Mouse (Mus musculus) heart, embryonic 15.5 days (tissue): ENCODE measurements around the gene Klkb1. TPM values are rescaled to one million over a fixed set of nuclear protein-coding genes. Genes with fewer than 3 reads are reported as not detected.

Experiments
- ATAC-seq: fragments of 200-750 bp; cut with Nextera tagmentation; replicated peaks from 2 replicates; pipeline ENCODE4 v1.8.0; 2017; ENCODE audit warnings: low read depth, moderate TSS enrichment; ENCODE audit not compliant: insufficient number of reproducible peaks, insufficient read depth, low FRiP score
- H3K27ac ChIP-seq: fragments of 300-500 bp; sonication (generic); 2 replicates; pipeline ENCODE4 v1.5.1; 2015; ENCODE audit warnings: mild to moderate bottlenecking, inconsistent platforms
- H3K27me3 ChIP-seq: fragments of 300-500 bp; sonication (generic); 2 replicates; pipeline ENCODE4 v1.6.1; 2015; ENCODE audit warnings: inconsistent platforms
- H3K36me3 ChIP-seq: fragments of 300-500 bp; sonication (generic); 2 replicates; pipeline ENCODE4 v1.6.1; 2015; ENCODE audit warnings: mild to moderate bottlenecking, inconsistent platforms
- H3K4me1 ChIP-seq: fragments of 300-500 bp; sonication (generic); replicated peaks from 2 replicates; pipeline ENCODE4 v1.6.1; 2015; ENCODE audit warnings: inconsistent platforms
- H3K4me2 ChIP-seq: fragments of 300-500 bp; sonication (generic); 2 replicates; pipeline ENCODE4 v1.6.1; 2015; ENCODE audit warnings: inconsistent platforms, mild to moderate bottlenecking, moderate library complexity
- H3K4me3 ChIP-seq: fragments of 300-500 bp; sonication (generic); 2 replicates; pipeline ENCODE4 v1.5.1; 2015; ENCODE audit warnings: mild to moderate bottlenecking, inconsistent platforms
- H3K9ac ChIP-seq: fragments of 300-500 bp; sonication (generic); 2 replicates; pipeline ENCODE4 v1.6.1; 2015; ENCODE audit warnings: mild to moderate bottlenecking, inconsistent platforms
- H3K9me3 ChIP-seq: fragments of 300-500 bp; sonication (generic); replicated peaks from 2 replicates; pipeline ENCODE4 v1.6.1; 2016; ENCODE audit warnings: inconsistent platforms
- WGBS: fragments of 180-500 bp; shearing (Covaris S2); methylation state at CpG from one replicate; pipeline ENCODE4 v1.1.7; 2015; ENCODE audit warnings: mixed read lengths; 5-methylcytosine and 5-hydroxymethylcytosine counted together
- polyA plus RNA-seq: library from polyadenylated mRNA; unstranded; fragments of >200 nt; fragmentation: Nextera tagmentation; extraction: Ambion mirVana; gene quantifications from 2 replicates; pipeline ENCODE4 v1.2.1, GENCODE M21; 2015

The Klkb1 gene
- polyA plus RNA-seq, 1 experiment from 2014 or later: not detected

DNA sequence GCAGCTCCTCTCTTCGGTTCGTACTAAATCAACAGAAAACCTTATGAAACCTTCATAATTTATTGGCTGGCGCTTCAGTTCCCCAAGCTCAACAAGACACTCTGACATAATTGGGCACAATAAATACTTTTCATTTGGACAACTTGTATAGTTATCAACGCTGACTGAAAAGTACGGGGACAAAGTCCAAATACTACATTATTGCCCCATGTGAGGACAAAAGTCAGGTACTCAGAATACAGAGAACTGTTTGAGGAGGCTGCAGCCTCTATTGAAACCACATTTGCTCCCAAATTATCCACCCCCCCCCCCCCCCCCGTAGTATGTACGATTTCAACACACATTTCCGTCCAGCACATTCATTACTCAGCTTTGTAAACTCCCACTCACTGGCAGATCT lies 55.3 kb downstream of the Klkb1 start:
- H3K4me3 ChIP-seq: no peak overlapping the region
- ATAC-seq: no peak
- H3K4me1 ChIP-seq: no peaks in the 10 kb centered on the region

DNA sequence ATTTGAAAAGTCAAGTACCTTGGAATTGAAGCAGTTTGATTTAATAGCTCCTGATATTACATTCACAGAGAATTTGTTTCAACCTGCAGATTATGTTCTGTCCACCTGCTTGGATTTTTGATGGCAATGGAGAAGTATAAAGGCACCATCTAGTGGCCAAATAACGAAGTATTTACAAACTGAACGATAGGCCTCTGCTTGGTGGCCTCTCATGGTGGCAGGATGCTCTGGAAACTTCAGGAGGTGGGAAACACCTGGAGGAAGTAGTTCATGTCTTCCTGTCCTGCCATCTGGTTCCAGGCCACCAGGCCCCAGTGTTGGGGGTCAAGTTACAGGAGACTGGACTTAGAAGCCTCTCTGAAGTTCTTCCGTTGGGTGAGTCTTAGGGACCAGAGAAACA lies 56.4 kb downstream of the Klkb1 start:
- WGBS: 25% methylated on average over 3 of the region's 3 CpGs
- no peak for ATAC-seq

More for the DNA sequence above, 55.3 kb downstream of the Klkb1 start:
- no peak overlapping the region for H3K27ac ChIP-seq
- no peaks in the 10 kb centered on the region for H3K36me3 ChIP-seq
- H3K9me3 ChIP-seq: no peaks in the 10 kb centered on the region
- WGBS: 78% methylated on average over 8 of the region's 8 CpGs
- H3K4me2 ChIP-seq: no peak overlapping the region
- peaks cover 14% of the 10 kb centered on the region for H3K27me3 ChIP-seq
- no peak overlapping the region for H3K9ac ChIP-seq

DNA sequence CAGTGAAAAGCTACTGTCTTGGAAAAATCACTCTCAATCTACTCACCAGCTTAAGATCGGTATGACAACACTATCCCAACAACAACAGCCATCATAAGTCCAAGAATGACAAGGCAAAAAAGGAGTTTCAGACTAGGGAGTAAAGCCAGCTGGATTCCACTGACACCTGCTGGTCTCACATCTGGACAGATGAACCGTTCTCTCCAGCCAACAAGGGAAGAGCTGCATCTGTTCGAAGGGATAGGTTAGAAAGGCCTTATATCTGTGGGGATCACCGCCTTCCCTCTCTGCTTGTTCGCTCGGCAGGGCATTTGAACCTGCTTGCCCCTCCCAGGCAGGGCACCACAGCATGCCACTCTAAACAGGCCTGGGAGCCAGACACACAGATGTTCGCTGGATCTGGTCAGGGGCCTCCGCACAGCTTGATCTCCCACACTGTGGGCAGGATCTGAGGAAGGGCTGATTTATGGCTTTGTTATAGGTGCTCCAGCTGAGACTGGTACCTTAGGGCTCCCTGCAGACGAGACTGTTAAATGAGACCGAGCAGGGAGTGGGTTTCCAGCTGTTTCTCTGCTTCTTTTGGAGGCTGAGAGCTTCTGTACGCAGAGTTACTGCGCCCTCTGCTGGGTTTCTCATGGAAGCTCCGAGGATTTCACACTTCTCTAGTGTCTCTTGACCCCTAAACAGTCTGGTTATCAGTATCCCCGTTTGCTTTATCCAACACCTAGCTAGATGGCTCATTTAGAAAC lies 58.3 kb downstream of the Klkb1 start:
- no peak for ATAC-seq
- Histone ChIP-seq H3K4me2 (peak overlapping the region; percentile 28; the same call in 1 of the 2 replicates), H3K4me3 (no peak overlapping the region), H3K9me3 (no peaks in the 10 kb centered on the region), H3K4me1 (no peaks in the 10 kb centered on the region), H3K27ac (no peak overlapping the region), H3K9ac (no peak overlapping the region), H3K36me3 (no peaks in the 10 kb centered on the region), H3K27me3 (peaks cover 14% of the 10 kb centered on the region)
- WGBS: 22% methylated on average over 14 of the region's 14 CpGs

More for the DNA sequence above, 56.4 kb downstream of the Klkb1 start:
- no peak overlapping the region for H3K27ac ChIP-seq
- H3K9ac ChIP-seq: no peak overlapping the region
- no peaks in the 10 kb centered on the region for H3K4me1 ChIP-seq
- no peaks in the 10 kb centered on the region for H3K36me3 ChIP-seq
- H3K4me3 ChIP-seq: no peak overlapping the region
- peaks cover 14% of the 10 kb centered on the region for H3K27me3 ChIP-seq
- no peak overlapping the region for H3K4me2 ChIP-seq
- H3K9me3 ChIP-seq: no peaks in the 10 kb centered on the region

GRCm38 (mm10) chr8:45235228-45235627 lies 59.4 kb downstream of the Klkb1 start:
- H3K9me3 ChIP-seq: no peaks in the 10 kb centered on the region
- no peak for ATAC-seq
- no peaks in the 10 kb centered on the region for H3K36me3 ChIP-seq
- H3K4me3 ChIP-seq: no peak overlapping the region
- no peak overlapping the region for H3K9ac ChIP-seq
- 81% methylated on average over 6 of the region's 6 CpGs for WGBS
- no peak overlapping the region for H3K4me2 ChIP-seq
- no peak overlapping the region for H3K27ac ChIP-seq
- H3K4me1 ChIP-seq: no peaks in the 10 kb centered on the region
- peaks cover 11% of the 10 kb centered on the region for H3K27me3 ChIP-seq

- ATAC-seq: no peak
- H3K9ac ChIP-seq: no peak overlapping the region
Observed at GRCm38 (mm10) chr8:45233256-45233655, 61.4 kb downstream of the Klkb1 start.

More at GRCm38 (mm10) chr8:45233256-45233655, 61.4 kb downstream of the Klkb1 start:
- Histone ChIP-seq H3K4me3 (no peak overlapping the region), H3K4me2 (no peak overlapping the region), H3K9me3 (no peaks in the 10 kb centered on the region), H3K27me3 (peaks cover 11% of the 10 kb centered on the region), H3K4me1 (no peaks in the 10 kb centered on the region), H3K27ac (no peak overlapping the region), H3K36me3 (no peaks in the 10 kb centered on the region)
- WGBS: 74% methylated on average over 3 of the region's 3 CpGs

Other genes with a start within 250 kb of the Klkb1 start
- gene Mtnr1a, start 225.7 kb downstream of the Klkb1 start, polyA plus RNA-seq: not detected in 2 replicates
- gene F11, start 32.8 kb downstream of the Klkb1 start, polyA plus RNA-seq: 0.32 TPM in 1 of 2 replicates, not detected in the other
- 0.29 TPM in 1 of 2 replicates, not detected in the other for gene Gm45753, start 13.6 kb upstream of the Klkb1 start, polyA plus RNA-seq
- 0.60 and 1.0 TPM in 2 replicates for gene Cyp4v3, start 38.4 kb upstream of the Klkb1 start, polyA plus RNA-seq
- gene Fam149a, start 87.4 kb upstream of the Klkb1 start, polyA plus RNA-seq: 3.6 and 5.1 TPM in 2 replicates
- gene Tlr3, start 116.2 kb upstream of the Klkb1 start, polyA plus RNA-seq: 2.4 and 2.5 TPM in 2 replicates
- 307 and 382 TPM in 2 replicates for gene Sorbs2, start 212.9 kb upstream of the Klkb1 start, polyA plus RNA-seq